Mouse (Mus musculus): Measurements from ENCODE around the gene 4930480E11Rik. TPM values are rescaled to one million over a fixed set of nuclear protein-coding genes. Genes with fewer than 3 reads are reported as not detected.
"Not testable (repeated sequence)": the region's sequence is repeated elsewhere in the genome, so short reads cannot be mapped to it uniquely, and the experiment has no call there.

The 4930480E11Rik gene
- not detected in 2 replicates for polyA plus RNA-seq (2015; fragmentation: Nextera tagmentation; extraction: Ambion mirVana)

DNA sequence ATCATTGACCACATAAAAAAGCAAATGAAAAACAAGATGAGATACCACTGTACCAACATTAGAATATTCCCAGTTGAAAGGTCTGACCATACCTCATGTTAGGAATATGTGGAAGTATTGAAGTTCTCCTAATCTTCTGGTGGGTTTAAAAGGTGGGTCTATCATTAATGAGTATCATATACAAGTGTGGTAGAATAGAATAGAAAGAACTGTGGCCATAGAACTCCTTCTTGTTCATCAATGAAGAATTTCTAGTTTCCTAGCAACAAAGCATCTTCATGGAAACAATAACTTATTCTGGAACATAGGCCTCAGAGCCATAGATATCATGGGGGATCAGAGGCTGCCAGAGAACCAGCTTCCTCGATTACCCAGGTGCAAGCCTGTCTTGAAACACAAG, at the start of gene 4930480E11Rik:
Gene 4930480E11Rik (plus strand): TSS at position 301 of the 400 bp plus-strand sequence.
- Histone ChIP-seq H3K4me2 (ENCODE audit: low read depth, low read length) (no peak within 1 kb of the TSS), H3K9me3 (replicated peaks; ENCODE audit: control insufficient read depth, low read length) (no peaks in the 10 kb centered on the region), H3K36me3 (ENCODE audit: control insufficient read depth, insufficient read depth, low read length) (no peaks in the 10 kb centered on the region), H3K4me1 (ENCODE audit: control insufficient read depth, insufficient read depth, low read length) (no peaks in the 10 kb centered on the region), H3K9ac (ENCODE audit: low read length) (no peak within 1 kb of the TSS), H3K4me3 (replicated peaks; ENCODE audit: low read length) (no peak within 1 kb of the TSS), H3K27me3 (ENCODE audit: control insufficient read depth, insufficient read depth, low read length) (no peaks in the 10 kb centered on the region), H3K27ac (ENCODE audit: low read length) (no peak within 1 kb of the TSS)
- no peak for ATAC-seq (ENCODE audit: insufficient read depth, low FRiP score)
- 33% methylated on average over 1 of the region's 1 CpGs for WGBS

DNA sequence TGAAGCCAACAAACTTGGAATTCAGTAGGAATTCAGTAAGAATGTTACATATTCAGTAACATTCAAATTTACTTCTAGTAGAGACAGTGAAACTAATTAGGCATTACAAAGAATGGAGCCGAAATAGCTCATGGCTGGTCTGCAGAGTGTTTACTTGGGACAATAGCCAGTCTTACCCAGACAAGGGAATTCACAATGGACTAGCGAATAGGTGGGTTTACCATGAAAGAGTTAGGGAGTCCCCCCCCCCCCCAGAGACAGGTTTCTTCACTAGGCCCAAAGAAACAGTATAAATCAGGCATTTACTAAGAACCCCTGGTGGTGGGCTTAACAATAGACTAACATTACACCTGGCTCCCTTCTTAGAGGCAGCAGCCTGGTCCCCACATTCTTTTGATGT, 33.9 kb downstream of the 4930480E11Rik start:
- H3K4me3 ChIP-seq (replicated peaks; ENCODE audit: low read length); H3K27me3 ChIP-seq (ENCODE audit: control insufficient read depth, insufficient read depth, low read length); H3K4me1 ChIP-seq (ENCODE audit: control insufficient read depth, insufficient read depth, low read length); H3K36me3 ChIP-seq (ENCODE audit: control insufficient read depth, insufficient read depth, low read length); H3K4me2 ChIP-seq (ENCODE audit: low read depth, low read length); ATAC-seq (ENCODE audit: insufficient read depth, low FRiP score); H3K27ac ChIP-seq (ENCODE audit: low read length); H3K9ac ChIP-seq (ENCODE audit: low read length); H3K9me3 ChIP-seq (replicated peaks; ENCODE audit: control insufficient read depth, low read length): not testable (repeated sequence)
- 75% methylated on average over 2 of the region's 2 CpGs for WGBS

Other genes starting within 250 kb of the 4930480E11Rik start
- gene Gm5938, start 244.2 kb upstream of the 4930480E11Rik start, polyA plus RNA-seq (2015; fragmentation: Nextera tagmentation; extraction: Ambion mirVana) = not detected in 2 replicates
- gene Obp1b, start 182.9 kb upstream of the 4930480E11Rik start, polyA plus RNA-seq (2015; fragmentation: Nextera tagmentation; extraction: Ambion mirVana) = not detected in 2 replicates
- gene Gm14743, start 123.7 kb upstream of the 4930480E11Rik start, polyA plus RNA-seq (2015; fragmentation: Nextera tagmentation; extraction: Ambion mirVana) = not detected in 2 replicates
- gene Prrg1, start 214.3 kb downstream of the 4930480E11Rik start, polyA plus RNA-seq (2015; fragmentation: Nextera tagmentation; extraction: Ambion mirVana) = 9.7 and 12.0 TPM in 2 replicates

All from stomach, embryonic 16.5 days (tissue).